Mouse (Mus musculus): ENCODE results near the gene Tmem269. TPM values are rescaled to one million over a fixed set of nuclear protein-coding genes. Genes with fewer than 3 reads are reported as not detected.

Gene Tmem269
- polyA plus RNA-seq, 1 experiment from 2014 or later: not detected

- ATAC-seq (replicated peaks; ENCODE audit: insufficient number of reproducible peaks, low FRiP score, low TSS enrichment, low read depth) (no peak), DNase-seq (ENCODE audit: low spot score) (no peak)
- Histone ChIP-seq H3K27me3 (ENCODE audit: control insufficient read depth, insufficient read depth, low read length) (no peaks in the 10 kb centered on the region), H3K9me3 (replicated peaks; ENCODE audit: control insufficient read depth, low read length) (no peaks in the 10 kb centered on the region), H3K27ac (replicated peaks; ENCODE audit: low read depth, low read length) (no peak overlapping the region), H3K4me3 (ENCODE audit: low read depth, low read length) (peak overlapping the region; percentile 74), H3K36me3 (replicated peaks; ENCODE audit: control insufficient read depth, insufficient read depth, low read depth, low read length) (peaks cover 4% of the 10 kb centered on the region; the same call in 1 of the 2 replicates), H3K4me1 (ENCODE audit: control insufficient read depth, insufficient read depth, low read length) (no peaks in the 10 kb centered on the region), H3K4me2 (ENCODE audit: low read depth, low read length) (peak overlapping the region; percentile 54), H3K9ac (replicated peaks; ENCODE audit: low read length) (peak overlapping the region; percentile 82)
- WGBS: 43% methylated on average over 18 of the region's 18 CpGs
Observed at GRCm38 (mm10) chr4:119172919-119173650, 44.9 kb downstream of the Tmem269 start.

- no peaks in the 10 kb centered on the region for H3K4me1 ChIP-seq (ENCODE audit: control insufficient read depth, insufficient read depth, low read length)
- H3K4me3 ChIP-seq (ENCODE audit: low read depth, low read length): no peak overlapping the region
- no peak overlapping the region for H3K9ac ChIP-seq (replicated peaks; ENCODE audit: low read length)
- H3K27me3 ChIP-seq (ENCODE audit: control insufficient read depth, insufficient read depth, low read length): no peaks in the 10 kb centered on the region
- WGBS: 8% methylated on average over 4 of the region's 4 CpGs
- ATAC-seq (replicated peaks; ENCODE audit: insufficient number of reproducible peaks, low FRiP score, low TSS enrichment, low read depth) (no peak), DNase-seq (ENCODE audit: low spot score) (peak; percentile 90)
- H3K36me3 ChIP-seq (replicated peaks; ENCODE audit: control insufficient read depth, insufficient read depth, low read depth, low read length): peaks cover 4% of the 10 kb centered on the region; the same call in 1 of the 2 replicates
- no peak overlapping the region for H3K27ac ChIP-seq (replicated peaks; ENCODE audit: low read depth, low read length)
- no peak overlapping the region for H3K4me2 ChIP-seq (ENCODE audit: low read depth, low read length)
- no peaks in the 10 kb centered on the region for H3K9me3 ChIP-seq (replicated peaks; ENCODE audit: control insufficient read depth, low read length)
Observed at GRCm38 (mm10) chr4:119167663-119168062, 50.4 kb downstream of the Tmem269 start.

GRCm38 (mm10) chr4:119167068-119167467 lies 50.9 kb downstream of the Tmem269 start:
- Histone ChIP-seq H3K36me3 (replicated peaks; ENCODE audit: control insufficient read depth, insufficient read depth, low read depth, low read length) (peaks cover 4% of the 10 kb centered on the region; the same call in 1 of the 2 replicates), H3K4me3 (ENCODE audit: low read depth, low read length) (no peak overlapping the region), H3K27ac (replicated peaks; ENCODE audit: low read depth, low read length) (no peak overlapping the region), H3K9ac (replicated peaks; ENCODE audit: low read length) (no peak overlapping the region), H3K4me1 (ENCODE audit: control insufficient read depth, insufficient read depth, low read length) (no peaks in the 10 kb centered on the region), H3K9me3 (replicated peaks; ENCODE audit: control insufficient read depth, low read length) (no peaks in the 10 kb centered on the region), H3K27me3 (ENCODE audit: control insufficient read depth, insufficient read depth, low read length) (no peaks in the 10 kb centered on the region), H3K4me2 (ENCODE audit: low read depth, low read length) (no peak overlapping the region)
- ATAC-seq (replicated peaks; ENCODE audit: insufficient number of reproducible peaks, low FRiP score, low TSS enrichment, low read depth): no peak
- no peak for DNase-seq (ENCODE audit: low spot score)
- WGBS: 80% methylated on average over 4 of the region's 4 CpGs

- Histone ChIP-seq H3K27ac (replicated peaks; ENCODE audit: low read depth, low read length) (no peak overlapping the region), H3K4me3 (ENCODE audit: low read depth, low read length) (no peak overlapping the region), H3K36me3 (replicated peaks; ENCODE audit: control insufficient read depth, insufficient read depth, low read depth, low read length) (peaks cover 4% of the 10 kb centered on the region; the same call in 1 of the 2 replicates), H3K27me3 (ENCODE audit: control insufficient read depth, insufficient read depth, low read length) (no peaks in the 10 kb centered on the region), H3K9ac (replicated peaks; ENCODE audit: low read length) (no peak overlapping the region), H3K4me1 (ENCODE audit: control insufficient read depth, insufficient read depth, low read length) (no peaks in the 10 kb centered on the region), H3K4me2 (ENCODE audit: low read depth, low read length) (no peak overlapping the region), H3K9me3 (replicated peaks; ENCODE audit: control insufficient read depth, low read length) (no peaks in the 10 kb centered on the region)
- 80% methylated on average over 7 of the region's 7 CpGs for WGBS
- ATAC-seq (replicated peaks; ENCODE audit: insufficient number of reproducible peaks, low FRiP score, low TSS enrichment, low read depth) (no peak), DNase-seq (ENCODE audit: low spot score) (no peak)
Observed at GRCm38 (mm10) chr4:119165916-119166315, 52.1 kb downstream of the Tmem269 start.

GRCm38 (mm10) chr4:119162990-119163389 lies 55.0 kb downstream of the Tmem269 start:
- no peaks in the 10 kb centered on the region for H3K4me1 ChIP-seq (ENCODE audit: control insufficient read depth, insufficient read depth, low read length)
- no peak for DNase-seq (ENCODE audit: low spot score)
- H3K4me3 ChIP-seq (ENCODE audit: low read depth, low read length): no peak overlapping the region
- H3K27ac ChIP-seq (replicated peaks; ENCODE audit: low read depth, low read length): no peak overlapping the region
- no peak overlapping the region for H3K4me2 ChIP-seq (ENCODE audit: low read depth, low read length)
- WGBS: 75% methylated on average over 4 of the region's 4 CpGs
- no peaks in the 10 kb centered on the region for H3K27me3 ChIP-seq (ENCODE audit: control insufficient read depth, insufficient read depth, low read length)
- ATAC-seq (replicated peaks; ENCODE audit: insufficient number of reproducible peaks, low FRiP score, low TSS enrichment, low read depth): no peak
- H3K9me3 ChIP-seq (replicated peaks; ENCODE audit: control insufficient read depth, low read length): no peaks in the 10 kb centered on the region
- H3K36me3 ChIP-seq (replicated peaks; ENCODE audit: control insufficient read depth, insufficient read depth, low read depth, low read length): no peaks in the 10 kb centered on the region
- no peak overlapping the region for H3K9ac ChIP-seq (replicated peaks; ENCODE audit: low read length)

GRCm38 (mm10) chr4:119161358-119161757 lies 56.7 kb downstream of the Tmem269 start:
- WGBS: 72% methylated on average over 3 of the region's 3 CpGs

GRCm38 (mm10) chr4:119157891-119158290 lies 60.1 kb downstream of the Tmem269 start:
- H3K4me3 ChIP-seq (ENCODE audit: low read depth, low read length): no peak overlapping the region
- ATAC-seq (replicated peaks; ENCODE audit: insufficient number of reproducible peaks, low FRiP score, low TSS enrichment, low read depth) (no peak), DNase-seq (ENCODE audit: low spot score) (no peak)
- H3K9me3 ChIP-seq (replicated peaks; ENCODE audit: control insufficient read depth, low read length): no peaks in the 10 kb centered on the region
- H3K4me1 ChIP-seq (ENCODE audit: control insufficient read depth, insufficient read depth, low read length): no peaks in the 10 kb centered on the region
- no peak overlapping the region for H3K9ac ChIP-seq (replicated peaks; ENCODE audit: low read length)
- no peak overlapping the region for H3K4me2 ChIP-seq (ENCODE audit: low read depth, low read length)
- no peaks in the 10 kb centered on the region for H3K27me3 ChIP-seq (ENCODE audit: control insufficient read depth, insufficient read depth, low read length)
- 78% methylated on average over 5 of the region's 5 CpGs for WGBS
- no peak overlapping the region for H3K27ac ChIP-seq (replicated peaks; ENCODE audit: low read depth, low read length)
- H3K36me3 ChIP-seq (replicated peaks; ENCODE audit: control insufficient read depth, insufficient read depth, low read depth, low read length): no peaks in the 10 kb centered on the region

More at GRCm38 (mm10) chr4:119161358-119161757, 56.7 kb downstream of the Tmem269 start:
- ATAC-seq (replicated peaks; ENCODE audit: insufficient number of reproducible peaks, low FRiP score, low TSS enrichment, low read depth) (no peak), DNase-seq (ENCODE audit: low spot score) (no peak)
- H3K36me3 ChIP-seq (replicated peaks; ENCODE audit: control insufficient read depth, insufficient read depth, low read depth, low read length): no peaks in the 10 kb centered on the region
- no peaks in the 10 kb centered on the region for H3K4me1 ChIP-seq (ENCODE audit: control insufficient read depth, insufficient read depth, low read length)
- no peak overlapping the region for H3K4me3 ChIP-seq (ENCODE audit: low read depth, low read length)
- no peak overlapping the region for H3K4me2 ChIP-seq (ENCODE audit: low read depth, low read length)
- no peaks in the 10 kb centered on the region for H3K27me3 ChIP-seq (ENCODE audit: control insufficient read depth, insufficient read depth, low read length)
- H3K27ac ChIP-seq (replicated peaks; ENCODE audit: low read depth, low read length): no peak overlapping the region
- H3K9ac ChIP-seq (replicated peaks; ENCODE audit: low read length): no peak overlapping the region
- no peaks in the 10 kb centered on the region for H3K9me3 ChIP-seq (replicated peaks; ENCODE audit: control insufficient read depth, low read length)

- Histone ChIP-seq H3K4me1 (ENCODE audit: control insufficient read depth, insufficient read depth, low read length) (no peaks in the 10 kb centered on the region), H3K9me3 (replicated peaks; ENCODE audit: control insufficient read depth, low read length) (no peaks in the 10 kb centered on the region), H3K9ac (replicated peaks; ENCODE audit: low read length) (no peak overlapping the region), H3K4me3 (ENCODE audit: low read depth, low read length) (no peak overlapping the region), H3K27ac (replicated peaks; ENCODE audit: low read depth, low read length) (no peak overlapping the region), H3K36me3 (replicated peaks; ENCODE audit: control insufficient read depth, insufficient read depth, low read depth, low read length) (no peaks in the 10 kb centered on the region), H3K4me2 (ENCODE audit: low read depth, low read length) (no peak overlapping the region), H3K27me3 (ENCODE audit: control insufficient read depth, insufficient read depth, low read length) (no peaks in the 10 kb centered on the region)
- ATAC-seq (replicated peaks; ENCODE audit: insufficient number of reproducible peaks, low FRiP score, low TSS enrichment, low read depth) (no peak), DNase-seq (ENCODE audit: low spot score) (peak; percentile 72)
- 34% methylated on average over 2 of the region's 2 CpGs for WGBS
Observed at GRCm38 (mm10) chr4:119157186-119157585, 60.8 kb downstream of the Tmem269 start.
